Mouse (Mus musculus) spleen, postnatal 14 days (tissue): ENCODE measurements around the gene Il17a.
"Not testable (repeated sequence)": the region's sequence is repeated elsewhere in the genome, so short reads cannot be mapped to it uniquely, and the experiment has no call there.

Source experiments
- DNase-seq, 2 experiments: peaks; one replicate each; pipeline ENCODE4 v3.0.0; 2021 to 2022; ENCODE audit warnings: low spot score in 2 of 2

The Il17a gene

DNA sequence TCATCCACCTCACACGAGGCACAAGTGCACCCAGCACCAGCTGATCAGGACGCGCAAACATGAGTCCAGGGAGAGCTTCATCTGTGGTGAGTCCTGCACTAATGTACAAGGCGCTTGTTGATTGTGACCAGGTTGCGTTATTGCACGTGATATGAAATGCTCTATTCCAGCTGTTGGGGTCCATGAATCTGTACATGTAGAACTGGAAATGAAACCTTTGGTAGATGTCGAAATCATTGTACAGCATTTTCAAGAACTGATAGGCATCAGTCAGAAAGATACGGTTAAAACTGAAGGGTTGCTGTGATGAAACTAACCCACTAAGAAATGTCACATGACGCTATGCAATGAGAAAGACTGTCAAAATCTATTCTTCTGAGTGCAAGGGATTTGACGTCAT, at the start of gene Il17a:
Il17a (plus strand) TSS at position 3 of the 400 bp plus-strand sequence.
- DNase-seq = no peak

DNA sequence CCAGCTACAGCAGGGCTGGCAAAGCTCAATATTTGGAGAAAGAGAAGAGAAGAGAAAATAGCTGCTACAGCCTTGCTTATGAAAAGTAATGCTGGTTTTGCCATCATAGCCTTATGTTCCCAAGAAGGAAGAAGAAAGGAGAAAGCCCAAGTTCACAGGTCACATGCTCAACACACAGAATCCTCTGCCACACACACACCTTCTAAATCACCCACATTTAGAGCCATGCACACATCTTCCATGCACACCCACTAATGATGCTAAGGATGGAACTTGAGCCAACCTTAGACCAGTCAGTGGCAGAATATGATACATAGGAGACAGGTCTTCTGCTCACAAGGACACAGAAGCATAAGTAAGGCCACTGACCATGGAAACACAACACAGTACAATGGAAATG, 47.9 kb upstream of the Il17a start:
- no peak for DNase-seq

DNA sequence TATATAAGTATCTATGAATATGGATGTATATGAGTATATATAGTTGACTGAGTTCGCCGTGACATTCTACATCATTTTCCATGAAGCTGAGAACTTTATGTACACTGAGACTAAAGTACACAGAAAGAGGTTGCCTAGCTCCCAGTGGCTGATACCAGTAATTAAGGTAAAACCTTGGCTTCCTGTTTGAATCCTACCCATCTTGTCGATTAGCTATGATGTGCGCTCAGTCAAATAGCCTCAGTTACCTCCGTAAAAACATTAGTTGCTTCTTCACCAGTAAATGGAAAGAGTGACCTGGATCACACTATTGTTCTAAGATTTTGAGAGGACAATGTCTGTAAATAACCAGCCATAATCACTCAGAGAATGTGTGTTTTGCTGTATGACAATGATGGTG, 47.3 kb upstream of the Il17a start:
- no peak for DNase-seq

DNA sequence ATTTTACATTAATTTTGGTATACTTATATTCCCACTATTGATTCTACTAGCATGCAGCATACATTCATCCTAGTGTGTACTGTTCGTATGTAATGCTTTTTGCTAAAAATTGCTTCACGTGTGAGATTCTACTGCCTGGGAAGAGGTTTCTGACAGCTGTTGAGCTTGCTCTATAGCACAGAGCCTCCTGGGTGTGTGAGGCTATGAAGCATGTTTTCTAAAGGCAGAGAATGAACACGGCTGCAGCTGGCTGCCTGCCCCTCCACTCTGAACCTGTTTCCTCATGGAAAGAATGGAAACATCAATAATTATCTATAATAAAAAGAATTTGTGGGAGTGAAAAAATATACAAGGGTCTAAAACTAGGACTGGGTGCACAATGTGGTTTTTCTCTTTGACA, 46.9 kb upstream of the Il17a start:
- DNase-seq = no peak

DNA sequence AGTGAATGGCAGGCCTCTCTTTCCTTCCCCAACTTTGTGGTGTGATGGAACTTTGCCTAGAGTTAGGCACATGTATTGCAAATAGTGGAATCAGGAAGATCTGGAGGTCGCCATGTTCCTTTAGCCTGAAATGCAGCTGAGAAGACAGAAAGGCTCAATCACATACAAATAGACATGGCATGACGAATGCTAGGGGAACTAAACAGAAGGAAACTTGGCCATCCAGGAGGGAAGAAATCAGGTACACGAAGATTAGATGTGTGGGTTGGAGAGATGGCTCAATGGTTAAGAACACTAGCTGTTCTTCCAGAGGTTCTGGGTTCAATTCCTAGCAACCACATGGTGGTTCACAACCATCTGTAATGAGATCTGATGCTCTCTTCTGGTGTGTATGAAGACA, 46.3 kb upstream of the Il17a start:
- no peak for DNase-seq

DNA sequence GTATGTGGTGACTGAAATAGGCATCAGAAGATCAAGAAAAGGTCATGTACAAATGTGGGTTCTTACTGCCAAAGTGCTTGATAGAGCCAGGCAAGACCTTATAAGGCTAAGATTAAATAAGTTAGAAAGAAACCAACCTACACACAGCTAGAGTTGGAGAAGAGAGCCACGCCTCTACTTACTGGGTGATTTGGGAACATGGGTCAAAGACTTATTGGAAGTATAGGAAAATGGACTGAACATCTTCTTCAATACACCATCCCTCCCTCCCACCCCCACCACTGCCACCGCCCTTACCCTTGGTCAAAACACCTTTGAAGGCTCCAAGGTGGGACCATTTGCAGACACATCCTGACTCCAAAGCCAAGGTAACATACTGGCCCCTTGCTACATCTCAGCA, 45.3 kb upstream of the Il17a start:
- no peak for DNase-seq

DNA sequence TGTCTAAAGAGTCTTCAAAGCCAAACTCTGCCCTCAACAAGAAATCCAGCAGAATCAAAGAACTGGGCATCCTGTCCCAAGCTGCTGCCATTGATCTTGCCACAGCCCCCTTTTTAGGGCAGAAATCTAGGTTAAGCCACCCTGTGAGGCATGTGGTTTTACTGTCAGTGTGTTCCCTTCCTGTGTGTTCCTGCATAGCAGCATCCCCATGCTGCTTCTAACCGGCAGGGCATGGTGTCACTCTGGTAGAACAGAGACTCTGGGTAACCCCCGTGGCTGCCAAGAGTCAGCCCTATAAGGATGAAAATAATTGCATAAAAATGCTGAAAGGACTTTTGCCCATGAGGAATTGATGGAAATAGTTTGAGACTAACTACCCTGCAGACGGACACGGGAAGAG, 44.8 kb upstream of the Il17a start:
- no peak for DNase-seq

DNA sequence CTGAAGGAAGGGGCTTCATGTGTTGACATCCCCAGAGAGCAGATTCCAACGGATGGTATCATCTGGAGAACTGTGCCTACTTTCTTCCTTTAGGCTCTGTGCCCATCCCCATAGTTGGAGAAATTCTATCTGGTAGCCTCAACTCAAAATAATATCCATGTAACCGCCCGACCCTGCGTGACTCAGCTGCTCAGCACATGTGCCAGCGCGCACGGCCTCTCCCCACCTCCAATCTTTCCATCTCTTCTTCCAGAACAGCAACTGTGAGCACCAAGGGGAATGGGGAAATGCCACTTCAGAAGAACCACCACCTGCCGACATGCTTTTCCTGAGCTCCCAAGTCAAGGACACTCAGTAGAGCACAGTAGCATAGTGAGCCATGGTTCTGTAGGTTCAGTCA, 39.4 kb upstream of the Il17a start:
- no peak for DNase-seq

DNA sequence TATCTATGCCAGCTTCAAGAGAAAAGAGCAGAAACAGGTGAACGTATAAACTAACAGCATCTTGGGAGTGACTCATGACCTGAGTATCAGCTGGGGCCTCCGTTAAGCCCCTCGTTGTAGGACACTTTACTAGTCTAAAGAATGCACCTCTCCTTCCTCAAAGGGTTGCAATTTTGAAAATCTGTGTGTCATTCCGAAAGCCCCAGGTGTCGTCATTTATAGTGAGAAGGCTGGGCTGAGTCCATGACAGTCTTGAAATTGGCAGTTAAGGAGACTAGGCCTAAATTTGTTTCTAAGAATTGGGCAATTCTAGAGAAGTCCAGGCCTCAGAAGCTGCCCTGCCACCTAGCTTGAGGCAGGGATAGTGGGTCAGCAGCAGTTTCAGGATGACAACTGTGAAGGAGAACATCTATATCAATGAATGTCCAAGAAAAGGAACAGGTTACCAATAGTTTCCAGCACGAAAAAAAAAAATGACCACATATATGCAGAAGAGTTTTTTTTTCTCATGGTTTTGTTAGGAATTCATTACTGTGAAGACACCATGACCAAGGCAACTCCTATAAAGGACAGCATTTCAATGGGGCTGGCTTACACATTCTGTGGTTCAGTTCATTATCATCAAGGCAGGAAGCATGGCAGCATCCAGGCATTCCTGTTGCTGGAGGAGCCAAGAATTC, 36.9 kb upstream of the Il17a start:
- DNase-seq = no peak

DNA sequence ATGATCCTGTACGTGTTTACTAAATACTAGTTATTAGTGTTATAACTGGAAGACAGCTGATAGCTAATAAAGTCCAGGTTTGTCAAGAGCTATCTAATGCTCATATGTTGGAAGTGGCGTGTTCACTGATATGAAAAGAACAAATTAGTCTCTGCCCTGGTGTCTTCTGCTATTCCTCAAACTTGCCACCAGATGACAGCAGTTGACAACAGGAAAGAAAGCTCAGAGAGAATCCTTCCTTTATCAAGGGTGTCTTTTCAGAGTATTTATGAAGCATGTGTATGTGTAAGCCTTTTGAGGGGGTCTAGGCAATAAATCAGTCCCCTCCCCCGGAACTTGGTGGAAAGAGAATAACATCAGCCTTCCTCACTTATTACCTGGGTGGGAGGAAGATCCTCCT, 30.7 kb upstream of the Il17a start:
- DNase-seq = no peak

DNA sequence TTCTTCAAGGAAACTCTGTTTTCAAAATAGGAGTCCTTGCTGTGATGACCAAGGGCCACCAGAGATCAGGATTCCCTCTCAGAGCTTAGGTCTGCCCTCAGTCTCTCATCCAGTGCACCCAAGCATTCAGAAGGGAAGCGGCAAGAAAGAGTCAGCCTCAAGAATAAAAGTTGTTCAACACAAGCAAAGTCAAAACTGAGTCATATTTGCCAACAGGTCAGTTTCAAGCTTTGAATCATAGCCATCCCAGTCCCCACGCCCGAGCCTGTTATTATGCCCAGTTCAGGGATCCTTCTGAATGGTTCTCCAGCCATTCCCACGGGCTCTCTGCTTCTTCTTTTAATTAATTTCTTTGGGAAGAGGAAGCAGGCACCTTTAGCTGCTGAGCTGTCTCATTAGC, 5.9 kb downstream of the Il17a start:
- no peak for DNase-seq

DNA sequence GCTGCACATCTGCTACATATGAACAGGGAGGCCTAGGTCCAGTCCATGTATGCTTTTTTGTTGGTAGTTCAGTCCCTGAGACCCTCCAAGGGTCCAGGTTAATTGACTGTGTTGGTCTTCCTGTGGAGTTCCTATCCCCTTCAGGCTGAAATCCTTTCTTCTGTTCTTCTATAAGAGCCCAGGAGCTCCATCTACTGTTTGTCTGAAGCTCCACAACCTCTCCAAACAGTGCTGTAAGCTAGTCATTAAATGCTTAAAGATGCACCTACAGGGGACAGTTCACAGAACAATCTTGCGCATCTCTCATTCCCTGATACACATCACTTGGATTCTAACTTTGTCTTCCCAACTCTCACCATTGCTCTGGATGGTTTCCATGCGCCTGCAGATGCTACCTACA, 7.8 kb downstream of the Il17a start:
- no peak for DNase-seq

DNA sequence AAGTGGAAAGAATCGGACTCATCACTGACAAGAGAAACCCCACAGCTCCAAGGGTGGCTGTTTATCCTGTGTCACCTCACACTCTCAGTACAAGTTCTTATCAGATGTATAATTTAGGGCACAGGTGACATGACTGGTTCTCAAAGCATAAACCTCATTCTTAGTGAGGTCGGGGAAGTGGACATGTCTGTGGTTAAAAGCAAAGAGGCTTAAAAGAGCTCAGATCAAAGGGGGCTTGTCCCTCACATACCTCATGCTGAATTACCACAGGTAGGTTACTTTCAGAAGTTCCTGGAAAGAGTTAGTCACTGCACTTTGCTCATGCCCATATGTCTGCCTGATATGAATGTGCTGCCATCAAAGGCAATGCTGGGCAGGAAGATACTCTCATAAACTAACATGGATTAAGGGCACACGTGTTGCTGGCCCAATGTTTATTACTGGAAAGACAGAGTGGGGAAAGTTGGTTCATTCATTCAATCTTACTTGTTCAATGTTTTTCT, 9.8 kb downstream of the Il17a start:
- DNase-seq = no peak

DNA sequence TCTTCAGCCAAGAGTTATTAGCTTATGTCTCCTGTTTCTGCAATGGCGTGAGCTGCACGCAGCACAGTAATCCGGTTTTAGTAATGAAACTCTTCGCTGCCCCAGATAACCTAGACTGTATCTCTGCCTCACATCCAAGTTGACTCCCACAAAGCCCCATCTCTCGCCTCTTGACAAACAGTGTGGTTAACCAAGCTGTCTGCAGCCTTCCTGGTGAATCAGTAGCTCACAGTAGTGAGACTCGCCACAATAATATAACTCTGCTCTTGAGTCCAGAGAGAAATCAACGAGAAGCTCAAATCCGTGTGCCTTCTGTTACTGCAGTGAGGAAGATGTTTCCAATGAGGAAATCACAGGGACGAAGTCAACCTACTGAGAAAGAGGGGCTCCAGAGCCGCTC, 23.7 kb downstream of the Il17a start:
- no peak for DNase-seq

DNA sequence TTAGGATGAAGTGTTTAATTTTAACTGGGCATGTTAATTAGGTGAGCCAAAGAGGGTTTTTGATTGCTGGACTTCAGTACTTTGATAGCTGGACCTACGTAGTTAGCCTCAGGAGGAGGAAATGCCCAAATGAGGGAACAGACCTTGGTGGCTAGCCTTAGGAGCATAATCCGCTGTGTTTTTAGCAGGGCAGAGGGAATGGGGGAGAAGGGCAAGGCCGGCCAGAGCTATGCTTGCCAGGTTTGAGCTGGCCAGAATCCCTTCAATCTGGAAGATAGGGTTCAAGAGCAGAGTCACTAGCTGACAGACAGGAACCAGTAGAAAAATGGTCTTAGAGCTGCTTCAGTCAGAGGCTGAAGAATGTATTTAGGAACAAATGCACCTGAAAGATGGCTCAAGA, 26.9 kb downstream of the Il17a start:
- DNase-seq = no peak

DNA sequence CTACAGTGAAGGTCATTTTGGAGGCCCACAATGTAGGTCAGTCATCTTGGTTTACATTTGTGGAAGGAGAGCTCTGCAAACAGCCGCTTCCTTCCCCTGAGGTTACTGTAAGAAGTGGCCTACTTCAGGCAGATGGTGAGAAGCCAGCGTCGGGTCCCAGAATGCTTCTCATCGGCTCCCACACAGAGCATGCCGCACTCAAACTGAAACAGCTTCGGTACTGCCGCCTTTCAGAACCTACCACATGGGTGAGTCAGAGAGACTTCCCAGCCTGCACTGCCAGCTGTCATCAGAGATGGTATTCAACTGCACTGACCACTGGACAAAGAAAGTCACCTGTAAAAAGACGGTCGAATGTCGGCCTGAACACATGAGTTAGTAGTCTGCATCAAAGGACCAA, 29.1 kb downstream of the Il17a start:
- no peak for DNase-seq

DNA sequence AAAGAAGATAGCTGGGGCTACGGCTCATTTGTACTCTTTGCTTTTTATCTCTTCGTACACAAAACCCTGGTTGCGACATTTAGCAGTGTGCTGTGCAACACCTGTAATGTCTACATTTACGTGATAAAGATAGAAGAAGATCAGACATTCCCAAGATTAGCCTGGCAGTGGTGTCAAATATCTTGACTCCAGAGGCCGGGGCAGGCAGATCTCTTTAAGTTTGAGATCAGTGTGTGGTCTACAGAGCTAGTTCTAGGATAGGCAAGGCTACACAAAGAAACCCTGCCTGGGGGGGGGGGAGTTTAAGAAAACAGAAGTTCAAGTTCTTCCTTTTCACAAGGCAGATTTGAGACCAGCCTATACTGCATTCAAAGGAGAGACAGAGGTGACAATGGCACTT, 29.6 kb downstream of the Il17a start:
- DNase-seq = no peak

DNA sequence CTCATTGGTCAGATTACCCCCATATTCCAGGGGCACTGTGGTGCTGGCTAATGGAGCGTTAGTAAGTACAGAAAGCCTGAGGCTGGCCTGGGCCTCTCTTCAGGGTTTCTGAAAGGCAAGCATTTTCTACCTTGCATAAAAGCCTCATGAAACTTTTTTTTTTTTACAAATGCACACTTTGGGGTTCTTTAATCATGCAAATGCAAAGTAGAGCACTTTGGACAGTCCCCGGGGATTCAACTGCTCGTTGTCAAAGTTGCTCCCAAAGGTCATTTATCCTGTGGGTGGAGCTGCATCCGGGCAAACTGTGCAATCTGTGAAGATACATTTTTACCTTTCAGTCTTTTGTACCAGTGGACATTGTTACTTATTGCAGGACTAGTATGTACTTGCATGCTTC, 30.7 kb downstream of the Il17a start:
- DNase-seq = no peak

DNA sequence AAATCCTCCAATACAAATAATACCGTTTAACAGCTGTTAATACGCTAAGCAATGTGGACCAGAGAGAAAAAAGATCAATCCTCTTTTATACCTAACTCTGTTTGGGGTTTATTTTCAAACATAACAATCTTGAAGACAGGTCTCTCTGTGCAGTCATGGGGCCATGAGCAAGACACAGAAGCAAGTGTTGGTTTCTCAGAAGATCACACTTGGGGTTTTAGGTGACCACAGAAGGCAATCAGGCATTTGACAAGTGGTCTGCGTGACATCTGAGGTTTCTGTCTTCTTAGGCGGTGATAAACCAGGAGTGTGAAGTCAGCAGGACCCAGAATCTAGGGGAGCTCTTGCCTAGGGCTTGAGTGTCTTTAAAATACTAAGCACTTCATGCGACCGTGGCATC, 35.8 kb downstream of the Il17a start:
- DNase-seq = no peak

DNA sequence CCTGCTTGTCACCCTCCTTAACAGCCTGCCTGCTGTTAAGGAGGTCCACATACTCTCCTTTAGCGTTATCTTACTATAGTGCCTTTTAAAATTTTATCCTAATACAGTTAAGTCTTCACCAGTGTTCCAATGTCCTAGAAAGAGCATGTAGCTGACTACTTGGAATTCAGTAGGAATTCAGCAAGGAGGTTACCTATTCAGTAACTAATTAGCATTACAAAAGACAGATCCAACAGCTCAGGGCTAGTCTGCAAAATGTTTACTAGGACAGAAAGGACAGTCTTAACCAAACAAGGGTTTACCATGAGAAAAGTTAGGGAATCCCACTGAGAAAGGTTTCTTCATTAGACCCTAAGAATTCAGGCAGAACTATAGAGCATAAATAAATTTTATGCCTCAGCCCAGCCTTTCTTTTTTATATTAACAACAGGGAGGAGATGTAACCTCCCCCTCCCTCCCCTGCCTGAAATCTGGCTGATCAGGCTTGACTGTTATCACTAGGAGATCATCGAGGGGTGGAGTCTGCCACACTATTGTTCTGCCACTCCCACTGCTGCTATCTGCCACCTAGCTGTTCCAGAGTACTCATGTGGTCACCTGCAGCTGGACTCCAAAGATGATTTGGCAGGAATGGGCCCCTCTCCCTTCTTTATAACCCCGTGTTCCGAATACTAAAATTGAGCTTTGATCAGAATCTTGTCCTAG, 43.5 kb downstream of the Il17a start:
- not testable (repeated sequence) for DNase-seq

DNA sequence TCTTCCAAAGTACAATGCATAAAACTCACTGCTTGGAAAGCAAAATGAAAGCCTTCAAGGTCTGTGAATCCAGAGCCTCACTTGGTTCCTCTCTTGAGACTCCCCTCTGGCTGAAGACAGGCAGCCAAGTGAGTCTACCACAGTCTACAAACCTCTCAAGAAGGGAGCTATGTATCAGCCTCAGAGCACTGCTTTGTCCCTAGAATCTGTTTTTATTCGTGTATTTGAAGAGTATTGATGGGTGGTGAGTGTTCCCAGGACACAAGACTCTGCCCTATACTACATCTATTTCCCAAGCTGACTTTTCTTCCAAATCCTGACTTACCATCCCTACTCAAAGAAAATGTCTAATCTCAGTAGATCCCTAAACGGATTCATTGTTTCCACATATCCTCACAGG, 47.7 kb downstream of the Il17a start:
- no peak for DNase-seq
